13 mouse cellular contexts compared by ENCODE assay signal in the genomic region with DNA sequence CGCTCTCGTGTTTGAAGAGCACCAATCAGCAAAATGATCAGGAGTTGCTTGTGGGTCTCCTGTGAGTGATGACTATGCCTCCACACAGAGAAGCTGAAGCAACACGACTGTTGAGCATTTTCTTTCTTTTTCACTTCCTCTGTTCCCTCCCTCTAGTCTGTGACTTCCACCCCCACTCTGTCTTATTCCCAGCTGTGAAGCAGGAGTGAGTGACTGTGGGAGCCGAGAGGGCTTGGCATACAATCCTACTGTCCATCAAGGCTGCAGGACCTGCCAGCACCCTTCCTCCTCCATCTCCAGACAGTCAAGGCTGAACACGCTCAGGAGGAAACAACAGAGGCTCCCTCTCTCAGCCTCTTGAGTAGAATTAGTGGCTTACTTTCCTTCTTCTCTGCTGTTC.
DNase-seq lines count a peak whose midpoint lies in the region; ATAC-seq lines count a peak whose summit lies in the region.
"Had no signal": no experiment of that assay in that cellular context is flagged by ENCODE, and none has a peak within 500 bp of the region (broad histone marks: within the 10 kb centered on the region; RNA-seq: fewer than 3 reads in every experiment).

No protein-coding gene starts in this region.

- H3K27me3 ChIP-seq in heart, embryonic 11.5 days (ENCODE audit: control insufficient read depth, insufficient read depth, low read length): no peaks in the 10 kb centered on the region
- H3K27me3 ChIP-seq: neural tube, embryonic 12.5 days had no signal

- no peak overlapping the region for H3K9ac ChIP-seq in heart, embryonic 11.5 days (ENCODE audit: low read depth, low read length)
- H3K9ac ChIP-seq: embryonic facial prominence, embryonic 13.5 days; neural tube, embryonic 12.5 days had no signal

- H3K4me2 ChIP-seq in heart, embryonic 11.5 days: no peak overlapping the region
- H3K4me2 ChIP-seq: embryonic facial prominence, embryonic 13.5 days; neural tube, embryonic 12.5 days had no signal

- no peaks in the 10 kb centered on the region for H3K9me3 ChIP-seq in heart, embryonic 11.5 days (replicated peaks; ENCODE audit: control insufficient read depth, low read length)
- H3K9me3 ChIP-seq: embryonic facial prominence, embryonic 13.5 days; neural tube, embryonic 12.5 days had no signal

- no peak overlapping the region for H3K4me3 ChIP-seq in heart, embryonic 11.5 days (ENCODE audit: low read depth, low read length)
- H3K4me3 ChIP-seq: embryonic facial prominence, embryonic 13.5 days; neural tube, embryonic 12.5 days had no signal

- H3K4me1 ChIP-seq in heart, embryonic 11.5 days (ENCODE audit: control insufficient read depth, insufficient read depth, low read length): peaks cover 3% of the 10 kb centered on the region; the same call in 1 of the 2 replicates
- H3K4me1 ChIP-seq: neural tube, embryonic 12.5 days had no signal

- ATAC-seq in heart, embryonic 11.5 days (replicated peaks; ENCODE audit: insufficient number of reproducible peaks, low FRiP score, low TSS enrichment): no peak
- peak; percentile 68 for ATAC-seq in CD4-positive, CD25-positive, alpha-beta regulatory T cell, adult 4 months
- peak; percentile 79 for ATAC-seq in granulocyte monocyte progenitor cell, adult 5-6 weeks (replicated peaks; ENCODE audit: poor library complexity, severe bottlenecking)

- WGBS in heart, embryonic 11.5 days (ENCODE audit: insufficient replicate concordance): 59% methylated on average over 5 of the region's 5 CpGs

- H3K36me3 ChIP-seq in heart, embryonic 11.5 days (ENCODE audit: control insufficient read depth, insufficient read depth, low read length): no peaks in the 10 kb centered on the region
- H3K36me3 ChIP-seq: embryonic facial prominence, embryonic 13.5 days; neural tube, embryonic 12.5 days had no signal

- DNase-seq in heart, adult 8-10 months (ENCODE audit: low spot score): peak; percentile 21
- peak; percentile 19 for DNase-seq in lung, postnatal 25 days (ENCODE audit: low spot score)
- no peak for DNase-seq in cerebellum, postnatal 25 days
- DNase-seq in neural tube, embryonic 10.5 days (ENCODE audit: extremely low spot score, low spot score): no peak
- DNase-seq in cerebellum, postnatal 14 days: no peak
- DNase-seq: gastrocnemius, postnatal 10 days; right cerebral cortex, postnatal 4 days; thymus, postnatal 4 days had no signal

- no peak overlapping the region for H3K27ac ChIP-seq in heart, embryonic 11.5 days (ENCODE audit: low read depth, low read length)
- H3K27ac ChIP-seq: embryonic facial prominence, embryonic 13.5 days; neural tube, embryonic 12.5 days had no signal

Comparison
In these comparisons a context has a peak if more than half of its experiments do, and no peak if none do; other contexts are left out.
1. DNase-seq: peak in heart, adult 8-10 months (single experiment) and lung, postnatal 25 days (single experiment); none in cerebellum, postnatal 25 days (0 of 2), neural tube, embryonic 10.5 days (single experiment) and cerebellum, postnatal 14 days (0 of 2).